Mouse (Mus musculus) hindbrain, embryonic 12.5 days (tissue): Measurements from ENCODE around the gene Kcnk18. TPM values are rescaled to one million over a fixed set of nuclear protein-coding genes. Genes with fewer than 3 reads are reported as not detected.

Experiments used
- ATAC-seq: fragments of 200-750 bp; cut with Nextera tagmentation; 2 replicates; pipeline ENCODE4 v1.8.0; 2017; ENCODE audit warnings: moderate TSS enrichment; ENCODE audit not compliant: low FRiP score
- H3K27ac ChIP-seq: fragments of 300-500 bp; sonication (generic); 2 replicates; pipeline ENCODE4 v1.5.1; 2016; ENCODE audit warnings: mild to moderate bottlenecking
- H3K27me3 ChIP-seq: fragments of 300-500 bp; sonication (generic); 2 replicates; pipeline ENCODE4 v1.6.1; 2016; ENCODE audit warnings: mild to moderate bottlenecking
- H3K36me3 ChIP-seq: fragments of 300-500 bp; sonication (generic); 2 replicates; pipeline ENCODE4 v1.6.1; 2016; ENCODE audit warnings: mild to moderate bottlenecking
- H3K4me1 ChIP-seq: fragments of 300-500 bp; sonication (generic); 2 replicates; pipeline ENCODE4 v1.6.1; 2016
- H3K4me2 ChIP-seq: fragments of 300-500 bp; sonication (generic); replicated peaks from 2 replicates; pipeline ENCODE4 v1.6.1; 2016; ENCODE audit warnings: mild to moderate bottlenecking
- H3K4me3 ChIP-seq: fragments of 300-500 bp; sonication (generic); 2 replicates; pipeline ENCODE4 v1.5.1; 2016; ENCODE audit warnings: mild to moderate bottlenecking
- H3K9ac ChIP-seq: fragments of 300-500 bp; sonication (generic); 2 replicates; pipeline ENCODE4 v1.6.1; 2016; ENCODE audit warnings: mild to moderate bottlenecking, moderate library complexity
- H3K9me3 ChIP-seq: fragments of 300-500 bp; sonication (generic); replicated peaks from 2 replicates; pipeline ENCODE4 v1.6.1; 2016; ENCODE audit warnings: mild to moderate bottlenecking
- WGBS: fragments of 180-500 bp; shearing (Covaris S2); methylation state at CpG from one replicate; pipeline ENCODE4 v1.1.7; 2016; 5-methylcytosine and 5-hydroxymethylcytosine counted together
- polyA plus RNA-seq: library from polyadenylated mRNA; unstranded; fragments of >200 nt; fragmentation: Nextera tagmentation; extraction: Ambion mirVana; gene quantifications from 2 replicates; pipeline ENCODE4 v1.2.1, GENCODE M21; 2016

Kcnk18 gene
- polyA plus RNA-seq, 1 experiment from 2014 or later, result not detected

GRCm38 (mm10) chr19:59236046-59236445 lies 17.0 kb downstream of the Kcnk18 start:
- Histone ChIP-seq H3K9ac (no peak overlapping the region), H3K27me3 (peaks cover 5% of the 10 kb centered on the region), H3K36me3 (no peaks in the 10 kb centered on the region), H3K4me2 (no peak overlapping the region), H3K4me1 (no peaks in the 10 kb centered on the region), H3K4me3 (no peak overlapping the region), H3K27ac (no peak overlapping the region), H3K9me3 (no peaks in the 10 kb centered on the region)
- WGBS, result 78% methylated on average over 6 of the region's 6 CpGs
- no peak for ATAC-seq

GRCm38 (mm10) chr19:59238630-59239029 lies 19.6 kb downstream of the Kcnk18 start:
- H3K9ac ChIP-seq, result no peak overlapping the region
- H3K27me3 ChIP-seq, result peaks cover 5% of the 10 kb centered on the region
- no peaks in the 10 kb centered on the region for H3K4me1 ChIP-seq
- no peak overlapping the region for H3K27ac ChIP-seq
- WGBS, result 67% methylated on average over 3 of the region's 3 CpGs
- no peaks in the 10 kb centered on the region for H3K36me3 ChIP-seq
- no peaks in the 10 kb centered on the region for H3K9me3 ChIP-seq
- no peak overlapping the region for H3K4me3 ChIP-seq
- no peak overlapping the region for H3K4me2 ChIP-seq
- ATAC-seq, result no peak

GRCm38 (mm10) chr19:59239124-59239817 lies 20.3 kb downstream of the Kcnk18 start:
- ATAC-seq, result peak; percentile 46; the same call in 1 of the 2 replicates
- Histone ChIP-seq H3K36me3 (no peaks in the 10 kb centered on the region), H3K9me3 (no peaks in the 10 kb centered on the region), H3K9ac (no peak overlapping the region), H3K27ac (no peak overlapping the region), H3K4me3 (no peak overlapping the region), H3K4me1 (no peaks in the 10 kb centered on the region), H3K27me3 (peaks cover 5% of the 10 kb centered on the region), H3K4me2 (no peak overlapping the region)
- WGBS, result 25% methylated on average over 17 of the region's 17 CpGs

GRCm38 (mm10) chr19:59241987-59242386 lies 23.0 kb downstream of the Kcnk18 start:
- H3K27ac ChIP-seq, result no peak overlapping the region
- no peak for ATAC-seq
- H3K36me3 ChIP-seq, result no peaks in the 10 kb centered on the region
- H3K4me3 ChIP-seq, result no peak overlapping the region
- H3K9me3 ChIP-seq, result no peaks in the 10 kb centered on the region
- H3K4me2 ChIP-seq, result no peak overlapping the region
- no peak overlapping the region for H3K9ac ChIP-seq
- H3K4me1 ChIP-seq, result peaks cover 3% of the 10 kb centered on the region; the same call in 1 of the 2 replicates
- H3K27me3 ChIP-seq, result peaks cover 5% of the 10 kb centered on the region; the same call in 1 of the 2 replicates
- WGBS, result 91% methylated on average over 4 of the region's 4 CpGs

GRCm38 (mm10) chr19:59243057-59243456 lies 24.0 kb downstream of the Kcnk18 start:
- WGBS, result 79% methylated on average over 2 of the region's 2 CpGs
- Histone ChIP-seq H3K27me3 (peaks cover 5% of the 10 kb centered on the region; the same call in 1 of the 2 replicates), H3K9ac (no peak overlapping the region), H3K4me2 (no peak overlapping the region), H3K36me3 (no peaks in the 10 kb centered on the region), H3K27ac (no peak overlapping the region), H3K4me1 (peaks cover 3% of the 10 kb centered on the region; the same call in 1 of the 2 replicates), H3K9me3 (no peaks in the 10 kb centered on the region), H3K4me3 (no peak overlapping the region)
- ATAC-seq, result no peak

GRCm38 (mm10) chr19:59248144-59248543 lies 29.1 kb downstream of the Kcnk18 start:
- Histone ChIP-seq H3K9me3 (no peaks in the 10 kb centered on the region), H3K36me3 (no peaks in the 10 kb centered on the region), H3K4me3 (no peak overlapping the region), H3K27me3 (no peaks in the 10 kb centered on the region), H3K4me2 (no peak overlapping the region), H3K4me1 (peaks cover 3% of the 10 kb centered on the region; the same call in 1 of the 2 replicates), H3K27ac (no peak overlapping the region), H3K9ac (no peak overlapping the region)
- ATAC-seq, result no peak
- WGBS, result 84% methylated on average over 4 of the region's 4 CpGs

GRCm38 (mm10) chr19:59248553-59249286 lies 29.7 kb downstream of the Kcnk18 start:
- peaks cover 3% of the 10 kb centered on the region; the same call in 1 of the 2 replicates for H3K4me1 ChIP-seq
- no peak overlapping the region for H3K9ac ChIP-seq
- no peak overlapping the region for H3K4me2 ChIP-seq
- no peaks in the 10 kb centered on the region for H3K27me3 ChIP-seq
- ATAC-seq, result no peak
- no peak overlapping the region for H3K4me3 ChIP-seq
- H3K27ac ChIP-seq, result no peak overlapping the region
- no peaks in the 10 kb centered on the region for H3K36me3 ChIP-seq
- no peaks in the 10 kb centered on the region for H3K9me3 ChIP-seq
- 76% methylated on average over 11 of the region's 11 CpGs for WGBS

GRCm38 (mm10) chr19:59252651-59253050 lies 33.6 kb downstream of the Kcnk18 start:
- Histone ChIP-seq H3K9me3 (peaks cover 4% of the 10 kb centered on the region; the same call in 1 of the 2 replicates), H3K27ac (no peak overlapping the region), H3K4me2 (no peak overlapping the region), H3K27me3 (no peaks in the 10 kb centered on the region), H3K4me3 (no peak overlapping the region), H3K36me3 (no peaks in the 10 kb centered on the region), H3K4me1 (no peaks in the 10 kb centered on the region), H3K9ac (no peak overlapping the region)
- no peak for ATAC-seq
- 70% methylated on average over 2 of the region's 2 CpGs for WGBS

- Histone ChIP-seq H3K36me3 (no peaks in the 10 kb centered on the region), H3K27me3 (peaks cover 38% of the 10 kb centered on the region), H3K4me3 (no peak overlapping the region), H3K9ac (peak overlapping the region; percentile 32; the same call in 1 of the 2 replicates), H3K9me3 (peaks cover 4% of the 10 kb centered on the region; the same call in 1 of the 2 replicates), H3K27ac (no peak overlapping the region), H3K4me2 (no peak overlapping the region), H3K4me1 (peaks cover 21% of the 10 kb centered on the region)
- ATAC-seq, result no peak
- 24% methylated on average over 5 of the region's 5 CpGs for WGBS
These were observed 40.6 kb downstream of the Kcnk18 start for GRCm38 (mm10) chr19:59259633-59260032.

GRCm38 (mm10) chr19:59260718-59261442 lies 41.9 kb downstream of the Kcnk18 start, which contains the start of gene Slc18a2:
Gene Slc18a2, plus strand, starts transcription at chr19:59260896.
- Histone ChIP-seq H3K4me2 (peak within 1 kb of the TSS; percentile 68), H3K27ac (no peak within 1 kb of the TSS), H3K36me3 (no peaks in the 10 kb centered on the region), H3K4me3 (peak within 1 kb of the TSS; percentile 46), H3K4me1 (peaks cover 29% of the 10 kb centered on the region), H3K27me3 (peaks cover 38% of the 10 kb centered on the region), H3K9ac (peak within 1 kb of the TSS; percentile 39), H3K9me3 (peaks cover 4% of the 10 kb centered on the region; the same call in 1 of the 2 replicates)
- peak; percentile 85 for ATAC-seq
- under 1% methylated on average over 55 of the region's 55 CpGs for WGBS

GRCm38 (mm10) chr19:59261604-59262003 lies 42.6 kb downstream of the Kcnk18 start:
- peaks cover 38% of the 10 kb centered on the region for H3K27me3 ChIP-seq
- H3K9ac ChIP-seq, result no peak overlapping the region

GRCm38 (mm10) chr19:59263171-59263570 lies 44.2 kb downstream of the Kcnk18 start:
- Histone ChIP-seq H3K36me3 (no peaks in the 10 kb centered on the region), H3K9ac (no peak overlapping the region), H3K4me1 (peaks cover 48% of the 10 kb centered on the region), H3K27ac (no peak overlapping the region), H3K4me2 (no peak overlapping the region), H3K27me3 (peaks cover 38% of the 10 kb centered on the region), H3K4me3 (no peak overlapping the region), H3K9me3 (no peaks in the 10 kb centered on the region)
- 91% methylated on average over 9 of the region's 9 CpGs for WGBS
- no peak for ATAC-seq

More at GRCm38 (mm10) chr19:59261604-59262003, 42.6 kb downstream of the Kcnk18 start:
- peak overlapping the region; percentile 46 for H3K4me3 ChIP-seq
- 42% methylated on average over 7 of the region's 7 CpGs for WGBS
- no peak for ATAC-seq
- H3K36me3 ChIP-seq, result no peaks in the 10 kb centered on the region
- peak overlapping the region; percentile 68 for H3K4me2 ChIP-seq
- H3K27ac ChIP-seq, result no peak overlapping the region
- H3K9me3 ChIP-seq, result peaks cover 4% of the 10 kb centered on the region; the same call in 1 of the 2 replicates
- H3K4me1 ChIP-seq, result peaks cover 33% of the 10 kb centered on the region
